Mouse (Mus musculus) liver, adult 2 months (tissue): ENCODE measurements around the gene Tprgl.

ENCODE experiments used
- CTCF ChIP-seq: fragments of 200-500 bp; IDR thresholded peaks from 2 replicates; pipeline ENCODE4 v1.5.1; 2011; ENCODE audit warnings: low read depth, low read length, control low read depth
- POLR2A ChIP-seq: fragments of 200-500 bp; IDR thresholded peaks from 2 replicates; pipeline ENCODE4 v1.6.1; 2011; ENCODE audit warnings: low read length, control low read depth; ENCODE audit not compliant: insufficient read depth; ENCODE audit errors: extremely low read depth

- TF ChIP-seq CTCF (no peak), POLR2A (no peak)
Measured at GRCm38 (mm10) chr4:154141009-154141867, 19.2 kb downstream of the Tprgl start.
